Comparison of ENCODE assay signal across 22 mouse cellular contexts in the genomic region with DNA sequence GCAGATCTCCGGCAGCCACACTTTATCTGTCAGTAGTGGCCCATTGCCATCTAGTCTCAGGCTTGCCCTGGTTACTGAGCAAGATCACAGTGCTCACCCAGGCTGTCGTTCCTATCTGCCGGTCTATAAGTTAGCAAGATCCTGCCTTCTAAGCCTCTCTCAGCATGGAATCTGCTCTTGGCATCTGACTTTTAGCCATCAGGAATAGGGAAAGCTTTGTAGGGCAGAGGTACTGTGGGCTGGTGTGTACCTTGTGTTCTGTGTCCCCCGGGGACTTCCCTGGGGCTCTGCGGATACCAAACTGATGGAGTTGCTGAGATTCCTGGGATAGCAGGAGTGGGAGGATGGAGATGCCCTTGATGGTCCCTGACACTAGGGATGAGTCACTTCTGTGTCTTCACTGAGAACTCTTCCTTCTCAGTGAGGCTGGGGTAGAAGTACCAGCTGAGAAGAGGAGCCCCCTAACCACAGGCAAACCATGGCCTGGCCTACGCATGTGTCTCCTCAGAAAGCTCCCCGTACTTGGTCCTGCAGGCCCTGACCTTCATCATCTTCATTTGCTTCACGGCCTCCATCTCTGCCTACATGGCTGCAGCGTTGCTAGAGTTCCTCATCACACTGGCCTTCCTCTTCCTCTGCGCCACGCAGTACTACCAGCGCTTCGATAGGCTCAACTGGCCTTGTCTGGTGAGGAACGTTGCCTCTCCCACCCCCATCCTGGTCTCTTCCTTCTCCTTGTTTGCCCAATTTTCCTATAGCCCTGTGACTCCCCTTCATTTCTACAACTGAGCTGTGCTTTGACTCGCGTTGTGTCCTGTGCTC. TPM values are rescaled to one million over a fixed set of nuclear protein-coding genes. Genes with fewer than 3 reads are reported as not detected.
DNase-seq lines count a peak whose midpoint lies in the region; ATAC-seq and TF ChIP-seq lines count a peak whose summit lies in the region.
"Had no signal": no experiment of that assay in that cellular context is flagged by ENCODE, and none has a peak within 500 bp of the region (broad histone marks: within the 10 kb centered on the region; RNA-seq: fewer than 3 reads in every experiment).

No protein-coding gene starts in this region.

- DNase-seq in forebrain, embryonic 10.5 days (ENCODE audit: extremely low spot score, low spot score) = no peak
- no peak for DNase-seq in forebrain, postnatal 0 days
- no peak for DNase-seq in hindbrain, postnatal 0 days (ENCODE audit: low spot score)
- DNase-seq in hindbrain, embryonic 10.5 days (ENCODE audit: low spot score) = no peak
- DNase-seq in embryonic facial prominence, embryonic 14.5 days (ENCODE audit: low spot score) = no peak
- DNase-seq in left cerebral cortex, adult 11 months (ENCODE audit: low spot score) = no peak
- DNase-seq: adrenal gland, postnatal 25 days; cerebellum, adult 11-12 months; cerebellum, postnatal 14 days; gastrocnemius, postnatal 36 days; kidney, adult 18-20 months; thymus, postnatal 14 days had no signal

- no peaks in the 10 kb centered on the region for H3K27me3 ChIP-seq in forebrain, embryonic 10.5 days (ENCODE audit: poor library complexity, severe bottlenecking)
- no peaks in the 10 kb centered on the region for H3K27me3 ChIP-seq in forebrain, postnatal 0 days (ENCODE audit: insufficient read depth, low read length)
- H3K27me3 ChIP-seq in hindbrain, postnatal 0 days (ENCODE audit: insufficient read depth, low read length) = no peaks in the 10 kb centered on the region
- H3K27me3 ChIP-seq in hindbrain, embryonic 10.5 days (ENCODE audit: insufficient read depth, poor library complexity, severe bottlenecking) = no peaks in the 10 kb centered on the region
- no peaks in the 10 kb centered on the region for H3K27me3 ChIP-seq in embryonic facial prominence, embryonic 14.5 days (replicated peaks; ENCODE audit: control insufficient read depth, insufficient read depth, low read length)
- H3K27me3 ChIP-seq in neural tube, embryonic 15.5 days (replicated peaks) = no peaks in the 10 kb centered on the region
- H3K27me3 ChIP-seq: forebrain, embryonic 13.5 days had no signal

- WGBS in forebrain, embryonic 10.5 days = 93% methylated on average over 16 of the region's 16 CpGs
- WGBS in forebrain, postnatal 0 days = 89% methylated on average over 16 of the region's 16 CpGs
- WGBS in hindbrain, postnatal 0 days = 87% methylated on average over 16 of the region's 16 CpGs
- 90% methylated on average over 16 of the region's 16 CpGs for WGBS in hindbrain, embryonic 10.5 days
- 89% methylated on average over 16 of the region's 16 CpGs for WGBS in embryonic facial prominence, embryonic 14.5 days
- 91% methylated on average over 16 of the region's 16 CpGs for WGBS in neural tube, embryonic 15.5 days

- no peak overlapping the region for H3K4me3 ChIP-seq in forebrain, embryonic 10.5 days
- no peak overlapping the region for H3K4me3 ChIP-seq in forebrain, postnatal 0 days (ENCODE audit: low read depth, low read length)
- H3K4me3 ChIP-seq in hindbrain, postnatal 0 days (ENCODE audit: low read length) = no peak overlapping the region
- no peak overlapping the region for H3K4me3 ChIP-seq in hindbrain, embryonic 10.5 days
- H3K4me3 ChIP-seq in embryonic facial prominence, embryonic 14.5 days (ENCODE audit: low read depth, low read length) = no peak overlapping the region
- H3K4me3 ChIP-seq in neural tube, embryonic 15.5 days (replicated peaks) = no peak overlapping the region
- H3K4me3 ChIP-seq: forebrain, embryonic 13.5 days; liver, embryonic 15.5 days had no signal

- no peak overlapping the region for H3K9ac ChIP-seq in forebrain, postnatal 0 days
- H3K9ac ChIP-seq in hindbrain, postnatal 0 days (replicated peaks; ENCODE audit: low read length) = no peak overlapping the region
- no peak overlapping the region for H3K9ac ChIP-seq in embryonic facial prominence, embryonic 14.5 days (ENCODE audit: low read depth, low read length)
- H3K9ac ChIP-seq in neural tube, embryonic 15.5 days (replicated peaks) = no peak overlapping the region
- H3K9ac ChIP-seq: liver, embryonic 15.5 days had no signal

- ATAC-seq in forebrain, postnatal 0 days = no peak
- ATAC-seq in hindbrain, postnatal 0 days = no peak
- no peak for ATAC-seq in embryonic facial prominence, embryonic 14.5 days (ENCODE audit: low read depth)
- ATAC-seq in neural tube, embryonic 15.5 days (ENCODE audit: low FRiP score) = no peak
- ATAC-seq: forebrain, embryonic 13.5 days; lung, postnatal 0 days had no signal

- 0 out of 2 replicates have a peak overlapping the region, but pooled peaks have one; percentile 25 for H3K27ac ChIP-seq in forebrain, embryonic 10.5 days
- no peak overlapping the region for H3K27ac ChIP-seq in forebrain, postnatal 0 days (ENCODE audit: low read depth, low read length)
- peak overlapping the region; percentile 26; the same call in 1 of the 2 replicates for H3K27ac ChIP-seq in hindbrain, postnatal 0 days
- no peak overlapping the region for H3K27ac ChIP-seq in hindbrain, embryonic 10.5 days
- H3K27ac ChIP-seq in embryonic facial prominence, embryonic 14.5 days (replicated peaks; ENCODE audit: low read depth, low read length) = no peak overlapping the region; the same call in 1 of the 2 replicates
- H3K27ac ChIP-seq in neural tube, embryonic 15.5 days (replicated peaks) = no peak overlapping the region
- H3K27ac ChIP-seq: forebrain, embryonic 13.5 days; liver, embryonic 15.5 days had no signal

- no peak overlapping the region for H3K4me2 ChIP-seq in forebrain, postnatal 0 days (ENCODE audit: low read depth)
- H3K4me2 ChIP-seq in hindbrain, postnatal 0 days (ENCODE audit: low read depth, low read length) = peak overlapping the region; percentile 23; the same call in 1 of the 2 replicates
- H3K4me2 ChIP-seq in embryonic facial prominence, embryonic 14.5 days (ENCODE audit: low read depth, low read length) = peak overlapping the region; percentile 25; the same call in 1 of the 2 replicates
- H3K4me2 ChIP-seq in neural tube, embryonic 15.5 days = peak overlapping the region; percentile 3; the same call in 1 of the 2 replicates
- H3K4me2 ChIP-seq: forebrain, embryonic 13.5 days; liver, embryonic 15.5 days; midbrain, embryonic 11.5 days had no signal

- no peaks in the 10 kb centered on the region for H3K9me3 ChIP-seq in forebrain, embryonic 10.5 days
- no peaks in the 10 kb centered on the region for H3K9me3 ChIP-seq in forebrain, postnatal 0 days (ENCODE audit: low read length)
- no peaks in the 10 kb centered on the region for H3K9me3 ChIP-seq in hindbrain, postnatal 0 days (ENCODE audit: low read length)
- H3K9me3 ChIP-seq in hindbrain, embryonic 10.5 days = no peaks in the 10 kb centered on the region
- no peaks in the 10 kb centered on the region for H3K9me3 ChIP-seq in embryonic facial prominence, embryonic 14.5 days (ENCODE audit: control insufficient read depth, low read length)
- no peaks in the 10 kb centered on the region for H3K9me3 ChIP-seq in neural tube, embryonic 15.5 days (replicated peaks)
- H3K9me3 ChIP-seq: forebrain, embryonic 13.5 days; G1E; liver, embryonic 15.5 days had no signal

- TF ChIP-seq CTCF in forebrain, postnatal 0 days (IDR thresholded peaks at IDR 0.05; ENCODE audit: low read depth) = no peak
- no peak for TF ChIP-seq CTCF in hindbrain, postnatal 0 days (IDR thresholded peaks at IDR 0.05; ENCODE audit: low read depth)

- peaks cover 26% of the 10 kb centered on the region for H3K4me1 ChIP-seq in forebrain, embryonic 10.5 days
- no peaks in the 10 kb centered on the region for H3K4me1 ChIP-seq in forebrain, postnatal 0 days (ENCODE audit: insufficient read depth)
- H3K4me1 ChIP-seq in hindbrain, postnatal 0 days (ENCODE audit: insufficient read depth, low read length) = peaks cover 6% of the 10 kb centered on the region; the same call in 1 of the 2 replicates
- peaks cover 27% of the 10 kb centered on the region for H3K4me1 ChIP-seq in hindbrain, embryonic 10.5 days (replicated peaks)
- H3K4me1 ChIP-seq in embryonic facial prominence, embryonic 14.5 days (ENCODE audit: control insufficient read depth, insufficient read depth, low read length) = peaks cover 9% of the 10 kb centered on the region
- peaks cover 15% of the 10 kb centered on the region for H3K4me1 ChIP-seq in neural tube, embryonic 15.5 days
- H3K4me1 ChIP-seq: liver, embryonic 15.5 days had no signal

- no peaks in the 10 kb centered on the region for H3K36me3 ChIP-seq in forebrain, embryonic 10.5 days (replicated peaks)
- no peaks in the 10 kb centered on the region for H3K36me3 ChIP-seq in forebrain, postnatal 0 days (ENCODE audit: insufficient read depth)
- H3K36me3 ChIP-seq in hindbrain, postnatal 0 days (ENCODE audit: insufficient read depth, low read length) = no peaks in the 10 kb centered on the region
- H3K36me3 ChIP-seq in hindbrain, embryonic 10.5 days = no peaks in the 10 kb centered on the region
- H3K36me3 ChIP-seq in embryonic facial prominence, embryonic 14.5 days (ENCODE audit: control insufficient read depth, insufficient read depth, low read length) = no peaks in the 10 kb centered on the region
- no peaks in the 10 kb centered on the region for H3K36me3 ChIP-seq in neural tube, embryonic 15.5 days
- H3K36me3 ChIP-seq: G1E; liver, embryonic 15.5 days had no signal

RNA-seq across cellular contexts. Expression of a gene that starts 1.5 kb away (rescaled TPM):
- polyA plus RNA-seq in forebrain, embryonic 10.5 days (2016; fragmentation: Nextera tagmentation; extraction: Ambion mirVana) = 0.26 and 0.81 TPM in 2 replicates
- 17.9 and 19.9 TPM in 2 replicates for total RNA-seq in forebrain, postnatal 0 days (2014; rRNA removed)
- polyA plus RNA-seq in forebrain, postnatal 0 days (2015; fragmentation: Nextera tagmentation; extraction: Ambion mirVana) = 17.7 and 22.7 TPM in 2 replicates
- 62.6 and 74.1 TPM in 2 replicates for total RNA-seq in hindbrain, postnatal 0 days (2014; rRNA removed)
- 44.8 and 52.1 TPM in 2 replicates for polyA plus RNA-seq in hindbrain, postnatal 0 days (2015; fragmentation: Nextera tagmentation; extraction: Ambion mirVana)
- 0.78 and 2.9 TPM in 2 replicates for polyA plus RNA-seq in hindbrain, embryonic 10.5 days (2016; fragmentation: Nextera tagmentation; extraction: Ambion mirVana)
- 13.7 and 14.8 TPM in 2 replicates for polyA plus RNA-seq in embryonic facial prominence, embryonic 14.5 days (2014; fragmentation: Nextera tagmentation; extraction: Ambion mirVana)
- polyA plus RNA-seq in neural tube, embryonic 15.5 days (2015; fragmentation: Nextera tagmentation; extraction: Ambion mirVana) = 15.8 and 18.1 TPM in 2 replicates
- total RNA-seq: G1E had no signal
- polyA plus RNA-seq: G1E had no signal

RNA-seq across cellular contexts. Expression of a gene that starts 5.1 kb away (rescaled TPM):
- not detected in 2 replicates for polyA plus RNA-seq in forebrain, embryonic 10.5 days (2016; fragmentation: Nextera tagmentation; extraction: Ambion mirVana)
- total RNA-seq in forebrain, postnatal 0 days (2014; rRNA removed) = 0.38 TPM in 1 of 2 replicates, not detected in the other
- 0.18 and 0.58 TPM in 2 replicates for polyA plus RNA-seq in forebrain, postnatal 0 days (2015; fragmentation: Nextera tagmentation; extraction: Ambion mirVana)
- not detected in 2 replicates for total RNA-seq in hindbrain, postnatal 0 days (2014; rRNA removed)
- 0.95 and 1.2 TPM in 2 replicates for polyA plus RNA-seq in hindbrain, postnatal 0 days (2015; fragmentation: Nextera tagmentation; extraction: Ambion mirVana)
- 0.24 TPM in 1 of 2 replicates, not detected in the other for polyA plus RNA-seq in hindbrain, embryonic 10.5 days (2016; fragmentation: Nextera tagmentation; extraction: Ambion mirVana)
- polyA plus RNA-seq in embryonic facial prominence, embryonic 14.5 days (2014; fragmentation: Nextera tagmentation; extraction: Ambion mirVana) = 0.49 and 0.59 TPM in 2 replicates
- polyA plus RNA-seq in neural tube, embryonic 15.5 days (2015; fragmentation: Nextera tagmentation; extraction: Ambion mirVana) = 0.51 and 0.63 TPM in 2 replicates
- total RNA-seq: adrenal gland, postnatal 25 days; G1E; gastrocnemius, postnatal 36 days; heart, postnatal 36 days had no signal
- polyA plus RNA-seq: G1E; limb, embryonic 11.5 days; liver, embryonic 15.5 days; lung, postnatal 0 days; midbrain, embryonic 11.5 days; neural tube, embryonic 11.5 days had no signal

RNA-seq across cellular contexts. Expression of a gene that starts 11.6 kb away (rescaled TPM):
- polyA plus RNA-seq in forebrain, embryonic 10.5 days (2016; fragmentation: Nextera tagmentation; extraction: Ambion mirVana) = 38.3 and 39.0 TPM in 2 replicates
- 22.2 and 29.8 TPM in 2 replicates for total RNA-seq in forebrain, postnatal 0 days (2014; rRNA removed)
- polyA plus RNA-seq in forebrain, postnatal 0 days (2015; fragmentation: Nextera tagmentation; extraction: Ambion mirVana) = 13.4 and 13.5 TPM in 2 replicates
- total RNA-seq in hindbrain, postnatal 0 days (2014; rRNA removed) = 38.0 and 43.1 TPM in 2 replicates
- 12.9 and 13.8 TPM in 2 replicates for polyA plus RNA-seq in hindbrain, postnatal 0 days (2015; fragmentation: Nextera tagmentation; extraction: Ambion mirVana)
- polyA plus RNA-seq in hindbrain, embryonic 10.5 days (2016; fragmentation: Nextera tagmentation; extraction: Ambion mirVana) = 36.5 and 40.0 TPM in 2 replicates
- polyA plus RNA-seq in embryonic facial prominence, embryonic 14.5 days (2014; fragmentation: Nextera tagmentation; extraction: Ambion mirVana) = 52.2 and 59.1 TPM in 2 replicates
- polyA plus RNA-seq in neural tube, embryonic 15.5 days (2015; fragmentation: Nextera tagmentation; extraction: Ambion mirVana) = 11.9 and 16.4 TPM in 2 replicates
- total RNA-seq: G1E had no signal
- polyA plus RNA-seq: G1E had no signal

RNA-seq across cellular contexts. Expression of a gene that starts 24.6 kb away (rescaled TPM):
- 38.8 and 40.0 TPM in 2 replicates for polyA plus RNA-seq in forebrain, embryonic 10.5 days (2016; fragmentation: Nextera tagmentation; extraction: Ambion mirVana)
- total RNA-seq in forebrain, postnatal 0 days (2014; rRNA removed) = 327 and 359 TPM in 2 replicates
- 230 and 282 TPM in 2 replicates for polyA plus RNA-seq in forebrain, postnatal 0 days (2015; fragmentation: Nextera tagmentation; extraction: Ambion mirVana)
- 605 and 606 TPM in 2 replicates for total RNA-seq in hindbrain, postnatal 0 days (2014; rRNA removed)
- 349 and 369 TPM in 2 replicates for polyA plus RNA-seq in hindbrain, postnatal 0 days (2015; fragmentation: Nextera tagmentation; extraction: Ambion mirVana)
- 45.2 and 62.5 TPM in 2 replicates for polyA plus RNA-seq in hindbrain, embryonic 10.5 days (2016; fragmentation: Nextera tagmentation; extraction: Ambion mirVana)
- 42.4 and 56.0 TPM in 2 replicates for polyA plus RNA-seq in embryonic facial prominence, embryonic 14.5 days (2014; fragmentation: Nextera tagmentation; extraction: Ambion mirVana)
- 228 and 297 TPM in 2 replicates for polyA plus RNA-seq in neural tube, embryonic 15.5 days (2015; fragmentation: Nextera tagmentation; extraction: Ambion mirVana)

RNA-seq across cellular contexts. Expression of a gene that starts 29.2 kb away (rescaled TPM):
- 0.38 and 0.41 TPM in 2 replicates for polyA plus RNA-seq in forebrain, embryonic 10.5 days (2016; fragmentation: Nextera tagmentation; extraction: Ambion mirVana)
- 0.23 and 5.8 TPM in 2 replicates for total RNA-seq in forebrain, postnatal 0 days (2014; rRNA removed)
- 2.3 and 2.5 TPM in 2 replicates for polyA plus RNA-seq in forebrain, postnatal 0 days (2015; fragmentation: Nextera tagmentation; extraction: Ambion mirVana)
- total RNA-seq in hindbrain, postnatal 0 days (2014; rRNA removed) = 0.21 and 0.32 TPM in 2 replicates
- 1.1 and 1.4 TPM in 2 replicates for polyA plus RNA-seq in hindbrain, postnatal 0 days (2015; fragmentation: Nextera tagmentation; extraction: Ambion mirVana)
- polyA plus RNA-seq in hindbrain, embryonic 10.5 days (2016; fragmentation: Nextera tagmentation; extraction: Ambion mirVana) = 0.63 and 1.9 TPM in 2 replicates
- 8.6 and 10.3 TPM in 2 replicates for polyA plus RNA-seq in embryonic facial prominence, embryonic 14.5 days (2014; fragmentation: Nextera tagmentation; extraction: Ambion mirVana)
- polyA plus RNA-seq in neural tube, embryonic 15.5 days (2015; fragmentation: Nextera tagmentation; extraction: Ambion mirVana) = 1.8 and 2.5 TPM in 2 replicates
- total RNA-seq: adrenal gland, postnatal 25 days had no signal
- polyA plus RNA-seq: small intestine, adult 2 months had no signal

Comparison
In these comparisons a context has a peak if more than half of its experiments do, and no peak if none do; other contexts are left out.
1. H3K27ac ChIP-seq: peak in forebrain, embryonic 10.5 days (single experiment) and hindbrain, postnatal 0 days (single experiment); none in forebrain, postnatal 0 days (single experiment), hindbrain, embryonic 10.5 days (single experiment), embryonic facial prominence, embryonic 14.5 days (single experiment) and neural tube, embryonic 15.5 days (single experiment).